Mouse (Mus musculus) kidney, postnatal 4 days (tissue): ENCODE data around the gene Coil.

ENCODE experiments used
- DNase-seq, 2 experiments: peaks; one replicate each; pipeline ENCODE4 v3.0.0; 2021; ENCODE audit warnings: mixed read lengths in 2 of 2

The Coil gene

GRCm38 (mm10) chr11:88970202-88970732 lies at the start of gene Coil:
Gene Coil, plus strand, starts transcription at chr11:88970252.
- no peak for DNase-seq

GRCm38 (mm10) chr11:88926566-88926965 lies 43.5 kb upstream of the Coil start:
- peak in 1 of 2 experiments; percentile 18 for DNase-seq

GRCm38 (mm10) chr11:88931692-88932530 lies 38.1 kb upstream of the Coil start:
- DNase-seq: no peak

GRCm38 (mm10) chr11:88933030-88933429 lies 37.0 kb upstream of the Coil start:
- no peak for DNase-seq

- no peak for DNase-seq
These were observed 35.7 kb upstream of the Coil start for GRCm38 (mm10) chr11:88934089-88935000.

GRCm38 (mm10) chr11:88937886-88938285 lies 32.2 kb upstream of the Coil start:
- no peak for DNase-seq

GRCm38 (mm10) chr11:88938770-88939169 lies 31.3 kb upstream of the Coil start:
- no peak for DNase-seq

- DNase-seq: no peak
These were observed 30.4 kb upstream of the Coil start for GRCm38 (mm10) chr11:88939634-88940033.

- DNase-seq: no peak
These were observed 28.6 kb upstream of the Coil start for GRCm38 (mm10) chr11:88941489-88941888.

- DNase-seq: no peak
These were observed 24.0 kb upstream of the Coil start for GRCm38 (mm10) chr11:88945971-88946585.

- DNase-seq: no peak
These were observed 21.2 kb upstream of the Coil start for GRCm38 (mm10) chr11:88948896-88949295.

- no peak for DNase-seq
These were observed 20.0 kb upstream of the Coil start for GRCm38 (mm10) chr11:88949802-88950639.

GRCm38 (mm10) chr11:88950640-88951250 lies 19.3 kb upstream of the Coil start:
- DNase-seq: no peak

GRCm38 (mm10) chr11:88951576-88951975 lies 18.5 kb upstream of the Coil start:
- no peak for DNase-seq

GRCm38 (mm10) chr11:88952117-88952516 lies 17.9 kb upstream of the Coil start:
- DNase-seq: no peak

GRCm38 (mm10) chr11:88953582-88953981 lies 16.5 kb upstream of the Coil start:
- DNase-seq: no peak

- DNase-seq: peak in 1 of 2 experiments; percentile 49
These were observed 15.2 kb upstream of the Coil start for GRCm38 (mm10) chr11:88954803-88955202.

- peak; percentile 99 for DNase-seq
These were observed 14.7 kb upstream of the Coil start, which contains the start of gene Scpep1 for GRCm38 (mm10) chr11:88955217-88955969. Gene Scpep1, minus strand, starts transcription at chr11:88955465.

- peak in 1 of 2 experiments; percentile 21 for DNase-seq
These were observed 11.2 kb upstream of the Coil start for GRCm38 (mm10) chr11:88958851-88959250.

GRCm38 (mm10) chr11:88966881-88967361 lies 3.1 kb upstream of the Coil start, which contains the start of gene Elobl:
Gene Elobl, minus strand, starts transcription at chr11:88966931.
- DNase-seq: no peak
